Mouse (Mus musculus) forebrain, postnatal 0 days (tissue): ENCODE data around the gene Commd3. TPM values are rescaled to one million over a fixed set of nuclear protein-coding genes. Genes with fewer than 3 reads are reported as not detected.

Experiments used
- ATAC-seq: fragments of 200-750 bp; cut with Nextera tagmentation; 2 replicates; pipeline ENCODE4 v1.8.0; 2017; ENCODE audit warnings: mild to moderate bottlenecking, moderate library complexity
- DNase-seq: peaks from one replicate; pipeline ENCODE4 v3.0.0-alpha.2; 2015
- H3K27ac ChIP-seq: fragments of 300-500 bp; sonication (generic); 2 replicates; pipeline ENCODE4 v1.5.1; 2014; ENCODE audit warnings: low read depth, mild to moderate bottlenecking, antibody characterized with exemption, low read length, moderate library complexity, mixed read lengths
- H3K27me3 ChIP-seq: fragments of 300-500 bp; sonication (generic); 2 replicates; pipeline ENCODE4 v1.6.1; 2014; ENCODE audit warnings: mild to moderate bottlenecking, low read length, mixed read lengths; ENCODE audit not compliant: insufficient read depth
- H3K36me3 ChIP-seq: fragments of 300-500 bp; sonication (generic); 2 replicates; pipeline ENCODE4 v1.6.1; 2014; ENCODE audit warnings: mild to moderate bottlenecking, moderate library complexity; ENCODE audit not compliant: insufficient read depth
- H3K4me1 ChIP-seq: fragments of 300-500 bp; sonication (generic); 2 replicates; pipeline ENCODE4 v1.6.1; 2014; ENCODE audit warnings: antibody characterized with exemption; ENCODE audit not compliant: insufficient read depth
- H3K4me2 ChIP-seq: fragments of 300-500 bp; sonication (generic); 2 replicates; pipeline ENCODE4 v1.6.1; 2014; ENCODE audit warnings: low read depth, mild to moderate bottlenecking, moderate library complexity
- H3K4me3 ChIP-seq: fragments of 300-500 bp; sonication (generic); 2 replicates; pipeline ENCODE4 v1.5.1; 2014; ENCODE audit warnings: low read depth, low read length, mixed read lengths
- H3K9ac ChIP-seq: fragments of 300-500 bp; sonication (generic); 2 replicates; pipeline ENCODE4 v1.6.1; 2014; ENCODE audit warnings: mild to moderate bottlenecking
- H3K9me3 ChIP-seq: fragments of 300-500 bp; sonication (generic); 2 replicates; pipeline ENCODE4 v1.6.1; 2016; ENCODE audit warnings: low read length
- CTCF ChIP-seq: sonication (generic); IDR thresholded peaks from 2 replicates; pipeline ENCODE4 v1.5.1; 2016; ENCODE audit warnings: antibody characterized with exemption, control low read depth, low read depth
- WGBS: fragments of 180-500 bp; shearing (Covaris S2); extraction: QIAGEN DNeasy Blood & Tissue Kit; methylation state at CpG from one replicate; pipeline ENCODE4 v1.1.7; 2014; 5-methylcytosine and 5-hydroxymethylcytosine counted together
- polyA plus RNA-seq: library from polyadenylated mRNA; unstranded; fragments of >200 nt; fragmentation: Nextera tagmentation; extraction: Ambion mirVana; gene quantifications from 2 replicates; pipeline ENCODE4 v1.2.1, GENCODE M21; 2015
- total RNA-seq: library from RNA; depleted of rRNA; stranded (reverse); fragments of >200 nt; gene quantifications from 2 replicates; pipeline ENCODE4 v1.2.3, GENCODE M21; 2014

Commd3 gene
- total and polyA plus RNA-seq, 2 experiments from 2014 or later, result 184 to 256 TPM

- 8% methylated on average over 7 of the region's 7 CpGs for WGBS
- ATAC-seq, result no peak
- DNase-seq, result peak; percentile 48
- Histone ChIP-seq H3K27ac (no peak overlapping the region), H3K27me3 (peaks cover 77% of the 10 kb centered on the region), H3K9me3 (no peaks in the 10 kb centered on the region), H3K4me3 (no peak overlapping the region), H3K36me3 (no peaks in the 10 kb centered on the region), H3K9ac (no peak overlapping the region), H3K4me2 (no peak overlapping the region), H3K4me1 (no peaks in the 10 kb centered on the region)
- no peak for TF ChIP-seq CTCF
These were observed 23.5 kb downstream of the Commd3 start for GRCm38 (mm10) chr2:18695629-18696150.

GRCm38 (mm10) chr2:18697591-18698244 is 25.5 kb downstream of the Commd3 start:
- H3K4me1 ChIP-seq, result no peaks in the 10 kb centered on the region
- H3K27me3 ChIP-seq, result peaks cover 75% of the 10 kb centered on the region
- 4% methylated on average over 4 of the region's 4 CpGs for WGBS
- no peaks in the 10 kb centered on the region for H3K36me3 ChIP-seq
- H3K9me3 ChIP-seq, result no peaks in the 10 kb centered on the region
- no peak for TF ChIP-seq CTCF
- H3K4me2 ChIP-seq, result no peak overlapping the region
- H3K27ac ChIP-seq, result no peak overlapping the region
- DNase-seq (peak; percentile 45), ATAC-seq (no peak)
- no peak overlapping the region for H3K4me3 ChIP-seq
- H3K9ac ChIP-seq, result no peak overlapping the region

- no peaks in the 10 kb centered on the region for H3K36me3 ChIP-seq
- no peak overlapping the region for H3K4me2 ChIP-seq
- H3K27ac ChIP-seq, result no peak overlapping the region
- peaks cover 70% of the 10 kb centered on the region for H3K27me3 ChIP-seq
- no peak overlapping the region; the same call in 1 of the 2 replicates for H3K4me3 ChIP-seq
- ATAC-seq, result 0 out of 2 replicates have a peak, but pooled peaks have one; percentile 21
- no peaks in the 10 kb centered on the region for H3K9me3 ChIP-seq
- TF ChIP-seq CTCF, result no peak
- under 1% methylated on average over 56 of the region's 56 CpGs for WGBS
- peak; percentile 45 for DNase-seq
- no peaks in the 10 kb centered on the region for H3K4me1 ChIP-seq
- H3K9ac ChIP-seq, result no peak overlapping the region
These were observed 26.6 kb downstream of the Commd3 start for GRCm38 (mm10) chr2:18698663-18699385.

- Histone ChIP-seq H3K4me2 (no peak overlapping the region), H3K27me3 (peaks cover 66% of the 10 kb centered on the region), H3K4me3 (no peak overlapping the region), H3K9ac (no peak overlapping the region), H3K27ac (no peak overlapping the region), H3K36me3 (no peaks in the 10 kb centered on the region), H3K9me3 (no peaks in the 10 kb centered on the region), H3K4me1 (no peaks in the 10 kb centered on the region)
- peak; percentile 32 for DNase-seq
- WGBS, result 2% methylated on average over 11 of the region's 11 CpGs
- ATAC-seq, result no peak
- TF ChIP-seq CTCF, result no peak
These were observed 27.3 kb downstream of the Commd3 start for GRCm38 (mm10) chr2:18699401-18699990.

GRCm38 (mm10) chr2:18710356-18710755 is 38.2 kb downstream of the Commd3 start:
- no peak for DNase-seq
- H3K9ac ChIP-seq, result no peak overlapping the region
- no peaks in the 10 kb centered on the region; the same call in 1 of the 2 replicates for H3K27me3 ChIP-seq
- WGBS, result 54% methylated on average over 3 of the region's 3 CpGs
- H3K27ac ChIP-seq, result no peak overlapping the region
- H3K4me2 ChIP-seq, result no peak overlapping the region
- no peak for ATAC-seq
- no peaks in the 10 kb centered on the region for H3K9me3 ChIP-seq
- H3K36me3 ChIP-seq, result no peaks in the 10 kb centered on the region
- no peak for TF ChIP-seq CTCF
- no peaks in the 10 kb centered on the region for H3K4me1 ChIP-seq
- no peak overlapping the region for H3K4me3 ChIP-seq

GRCm38 (mm10) chr2:18713071-18713470 is 40.9 kb downstream of the Commd3 start:
- no peak for DNase-seq
- Histone ChIP-seq H3K27me3 (no peaks in the 10 kb centered on the region; the same call in 1 of the 2 replicates), H3K36me3 (no peaks in the 10 kb centered on the region), H3K4me3 (no peak overlapping the region), H3K4me2 (no peak overlapping the region), H3K4me1 (no peaks in the 10 kb centered on the region), H3K9ac (no peak overlapping the region), H3K27ac (no peak overlapping the region), H3K9me3 (no peaks in the 10 kb centered on the region)
- ATAC-seq, result no peak
- TF ChIP-seq CTCF, result no peak
- 67% methylated on average over 2 of the region's 2 CpGs for WGBS
